Mouse (Mus musculus) hindbrain, embryonic 12.5 days (tissue): ENCODE results near the gene Serp2. TPM values are rescaled to one million over a fixed set of nuclear protein-coding genes. Genes with fewer than 3 reads are reported as not detected.
A peak's percentile ranks its signal among the peaks of the same experiment; 100 is the strongest.

Source experiments
- ATAC-seq: fragments of 200-750 bp; cut with Nextera tagmentation; 2 replicates; pipeline ENCODE4 v1.8.0; 2017; ENCODE audit warnings: moderate TSS enrichment; ENCODE audit not compliant: low FRiP score
- H3K27ac ChIP-seq: fragments of 300-500 bp; sonication (generic); 2 replicates; pipeline ENCODE4 v1.5.1; 2016; ENCODE audit warnings: mild to moderate bottlenecking
- H3K27me3 ChIP-seq: fragments of 300-500 bp; sonication (generic); 2 replicates; pipeline ENCODE4 v1.6.1; 2016; ENCODE audit warnings: mild to moderate bottlenecking
- H3K36me3 ChIP-seq: fragments of 300-500 bp; sonication (generic); 2 replicates; pipeline ENCODE4 v1.6.1; 2016; ENCODE audit warnings: mild to moderate bottlenecking
- H3K4me1 ChIP-seq: fragments of 300-500 bp; sonication (generic); 2 replicates; pipeline ENCODE4 v1.6.1; 2016
- H3K4me2 ChIP-seq: fragments of 300-500 bp; sonication (generic); replicated peaks from 2 replicates; pipeline ENCODE4 v1.6.1; 2016; ENCODE audit warnings: mild to moderate bottlenecking
- H3K4me3 ChIP-seq: fragments of 300-500 bp; sonication (generic); 2 replicates; pipeline ENCODE4 v1.5.1; 2016; ENCODE audit warnings: mild to moderate bottlenecking
- H3K9ac ChIP-seq: fragments of 300-500 bp; sonication (generic); 2 replicates; pipeline ENCODE4 v1.6.1; 2016; ENCODE audit warnings: mild to moderate bottlenecking, moderate library complexity
- H3K9me3 ChIP-seq: fragments of 300-500 bp; sonication (generic); replicated peaks from 2 replicates; pipeline ENCODE4 v1.6.1; 2016; ENCODE audit warnings: mild to moderate bottlenecking
- WGBS: fragments of 180-500 bp; shearing (Covaris S2); methylation state at CpG from one replicate; pipeline ENCODE4 v1.1.7; 2016; 5-methylcytosine and 5-hydroxymethylcytosine counted together
- polyA plus RNA-seq: library from polyadenylated mRNA; unstranded; fragments of >200 nt; fragmentation: Nextera tagmentation; extraction: Ambion mirVana; gene quantifications from 2 replicates; pipeline ENCODE4 v1.2.1, GENCODE M21; 2016

Gene Serp2
- polyA plus RNA-seq, 1 experiment from 2014 or later: 59.0 TPM

- peak overlapping the region; percentile 18 for H3K4me3 ChIP-seq
Observed at GRCm38 (mm10) chr14:76533170-76533815, 23.4 kb downstream of the Serp2 start.

DNA sequence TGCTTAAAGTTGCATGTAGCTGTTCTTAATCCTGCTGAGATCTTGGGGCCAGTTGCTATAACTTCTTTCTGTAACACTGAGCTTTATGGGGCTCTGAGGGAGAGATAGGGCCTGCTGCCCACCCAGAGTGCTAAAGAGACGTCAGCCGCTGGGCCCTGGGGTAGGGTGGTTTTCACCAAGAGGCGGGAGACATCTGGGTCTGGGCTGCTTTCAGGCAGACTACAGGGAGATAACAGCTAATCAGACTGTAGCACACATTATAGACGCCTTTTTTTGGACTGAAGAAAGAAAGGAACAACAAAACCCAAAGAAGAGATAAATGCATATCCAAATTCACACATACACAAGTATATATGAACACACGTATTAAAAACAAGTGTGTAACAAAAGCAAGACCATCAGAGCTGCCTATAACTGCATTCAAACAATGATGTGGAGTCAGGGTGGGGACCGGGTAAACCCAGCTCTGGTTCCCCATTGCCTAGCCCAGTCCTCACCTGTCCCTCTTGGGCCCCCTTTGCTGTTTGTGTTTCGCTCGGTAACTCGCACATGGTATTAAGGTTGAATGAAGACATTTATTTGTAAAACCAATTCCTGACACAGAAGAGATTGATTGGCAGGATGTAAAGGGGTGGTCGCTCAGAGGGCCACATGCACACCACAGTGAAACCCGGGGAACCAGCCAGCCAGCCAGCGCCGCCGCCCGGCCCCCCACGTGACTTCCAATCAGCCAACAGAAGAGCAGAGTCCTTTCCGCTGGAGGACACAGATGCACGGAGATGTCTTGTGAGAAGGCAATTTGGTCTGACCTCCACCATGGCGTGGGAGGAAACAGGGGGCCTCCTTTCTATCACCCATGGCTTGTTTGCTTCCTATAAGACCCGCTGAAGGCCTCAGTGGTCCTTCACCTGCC lies 24.2 kb downstream of the Serp2 start:
- Histone ChIP-seq H3K4me3 (peak overlapping the region; percentile 18), H3K27ac (peak overlapping the region; percentile 91), H3K36me3 (no peaks in the 10 kb centered on the region), H3K4me2 (peak overlapping the region; percentile 53), H3K9ac (peak overlapping the region; percentile 56), H3K4me1 (peaks cover 39% of the 10 kb centered on the region), H3K9me3 (no peaks in the 10 kb centered on the region), H3K27me3 (no peaks in the 10 kb centered on the region)
- ATAC-seq: peak; percentile 93
- WGBS: 29% methylated on average over 20 of the region's 20 CpGs

More at GRCm38 (mm10) chr14:76533170-76533815, 23.4 kb downstream of the Serp2 start:
- H3K27ac ChIP-seq: peak overlapping the region; percentile 91
- H3K9me3 ChIP-seq: no peaks in the 10 kb centered on the region
- H3K4me1 ChIP-seq: peaks cover 31% of the 10 kb centered on the region
- peak overlapping the region; percentile 53 for H3K4me2 ChIP-seq
- ATAC-seq: peak; percentile 68
- H3K27me3 ChIP-seq: no peaks in the 10 kb centered on the region
- H3K36me3 ChIP-seq: no peaks in the 10 kb centered on the region
- 12% methylated on average over 10 of the region's 10 CpGs for WGBS
- H3K9ac ChIP-seq: peak overlapping the region; percentile 56

GRCm38 (mm10) chr14:76531027-76531660 lies 25.5 kb downstream of the Serp2 start:
- WGBS: 94% methylated on average over 7 of the region's 7 CpGs
- no peak overlapping the region for H3K4me2 ChIP-seq
- no peaks in the 10 kb centered on the region for H3K9me3 ChIP-seq
- no peak overlapping the region for H3K4me3 ChIP-seq
- peaks cover 44% of the 10 kb centered on the region for H3K4me1 ChIP-seq
- no peak overlapping the region for H3K9ac ChIP-seq
- no peak overlapping the region for H3K27ac ChIP-seq
- no peak for ATAC-seq
- H3K27me3 ChIP-seq: no peaks in the 10 kb centered on the region
- H3K36me3 ChIP-seq: no peaks in the 10 kb centered on the region

DNA sequence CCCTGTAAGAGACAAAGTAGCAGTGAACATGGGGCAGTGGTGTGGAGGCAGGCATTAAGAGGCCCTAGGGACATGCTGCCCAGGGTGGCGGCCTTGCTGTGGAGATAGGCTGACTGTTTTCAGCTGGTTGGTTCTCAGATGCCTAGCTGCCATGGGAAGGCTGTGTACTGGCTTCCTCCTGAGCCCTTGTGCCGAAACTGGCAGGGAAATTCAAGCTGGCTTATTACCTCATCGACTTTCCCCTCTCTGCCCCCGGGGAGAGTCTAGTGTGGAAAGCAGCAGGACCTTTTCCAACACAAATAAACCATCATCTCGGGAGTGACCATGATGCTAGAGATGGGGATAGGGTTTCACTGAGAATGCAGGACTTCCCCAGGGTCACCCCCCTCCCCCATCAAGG lies 28.0 kb downstream of the Serp2 start:
- Histone ChIP-seq H3K4me3 (no peak overlapping the region), H3K9ac (no peak overlapping the region), H3K4me1 (peaks cover 39% of the 10 kb centered on the region), H3K4me2 (no peak overlapping the region), H3K27ac (peak overlapping the region; percentile 55; the same call in 1 of the 2 replicates), H3K9me3 (no peaks in the 10 kb centered on the region), H3K36me3 (no peaks in the 10 kb centered on the region), H3K27me3 (no peaks in the 10 kb centered on the region)
- ATAC-seq: no peak
- WGBS: 32% methylated on average over 5 of the region's 5 CpGs

- H3K4me3 ChIP-seq: no peak overlapping the region
- 0 out of 2 replicates have a peak overlapping the region, but pooled peaks have one; percentile 27 for H3K9ac ChIP-seq
- H3K9me3 ChIP-seq: no peaks in the 10 kb centered on the region
- H3K27ac ChIP-seq: peak overlapping the region; percentile 55
- ATAC-seq: no peak
- no peak overlapping the region for H3K4me2 ChIP-seq
- H3K27me3 ChIP-seq: no peaks in the 10 kb centered on the region
- 60% methylated on average over 9 of the region's 9 CpGs for WGBS
- H3K4me1 ChIP-seq: peaks cover 31% of the 10 kb centered on the region
- H3K36me3 ChIP-seq: no peaks in the 10 kb centered on the region
Observed at GRCm38 (mm10) chr14:76527758-76528313, 28.9 kb downstream of the Serp2 start.

DNA sequence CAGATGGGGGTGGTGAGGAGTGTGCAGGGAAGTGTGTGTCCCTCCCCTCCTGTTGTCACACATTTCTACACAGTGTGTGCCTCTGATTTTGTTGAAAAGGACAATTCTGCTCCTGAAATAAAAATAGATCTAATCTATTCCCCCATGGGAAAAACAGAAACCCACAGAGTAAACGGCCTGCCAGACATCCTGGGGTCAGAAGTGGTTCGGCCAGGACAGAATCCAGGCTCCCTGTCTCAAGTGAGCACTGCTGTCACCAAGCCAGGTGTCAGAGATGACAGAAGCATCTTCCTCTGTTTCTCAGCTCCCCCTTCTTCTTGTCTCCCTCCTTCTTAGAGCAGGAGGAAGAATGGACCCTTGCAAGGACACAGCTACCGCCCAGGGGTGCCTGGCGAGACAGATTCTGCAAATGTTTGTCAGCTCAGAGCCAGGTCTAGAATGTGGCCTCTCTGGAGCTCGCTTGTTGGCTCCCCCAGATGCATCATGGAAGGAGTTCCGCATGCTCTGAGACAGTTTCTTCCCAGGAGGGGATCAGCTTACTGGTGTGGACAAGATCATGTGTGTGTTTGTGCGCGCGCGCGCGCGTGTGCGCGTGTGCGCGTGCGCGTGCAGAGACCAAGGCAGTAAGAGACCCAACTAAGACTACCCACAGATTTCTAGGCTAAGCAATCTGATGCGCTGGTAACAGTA lies 29.5 kb downstream of the Serp2 start:
- Histone ChIP-seq H3K9ac (no peak overlapping the region), H3K4me2 (no peak overlapping the region), H3K9me3 (no peaks in the 10 kb centered on the region), H3K36me3 (no peaks in the 10 kb centered on the region), H3K27me3 (no peaks in the 10 kb centered on the region), H3K4me1 (peaks cover 27% of the 10 kb centered on the region), H3K27ac (0 out of 2 replicates have a peak overlapping the region, but pooled peaks have one; percentile 55), H3K4me3 (no peak overlapping the region)
- 86% methylated on average over 20 of the region's 20 CpGs for WGBS
- no peak for ATAC-seq

- ATAC-seq: no peak
- peaks cover 27% of the 10 kb centered on the region for H3K4me1 ChIP-seq
- no peak overlapping the region for H3K4me2 ChIP-seq
- H3K27me3 ChIP-seq: no peaks in the 10 kb centered on the region
- H3K9me3 ChIP-seq: no peaks in the 10 kb centered on the region
- whole genome bisulfite sequencing: 86% methylated on average over 6 of the region's 6 CpGs
- H3K4me3 ChIP-seq: no peak overlapping the region
- no peaks in the 10 kb centered on the region for H3K36me3 ChIP-seq
- H3K27ac ChIP-seq: no peak overlapping the region
- no peak overlapping the region for H3K9ac ChIP-seq
Observed at GRCm38 (mm10) chr14:76526467-76526866, 30.2 kb downstream of the Serp2 start.

DNA sequence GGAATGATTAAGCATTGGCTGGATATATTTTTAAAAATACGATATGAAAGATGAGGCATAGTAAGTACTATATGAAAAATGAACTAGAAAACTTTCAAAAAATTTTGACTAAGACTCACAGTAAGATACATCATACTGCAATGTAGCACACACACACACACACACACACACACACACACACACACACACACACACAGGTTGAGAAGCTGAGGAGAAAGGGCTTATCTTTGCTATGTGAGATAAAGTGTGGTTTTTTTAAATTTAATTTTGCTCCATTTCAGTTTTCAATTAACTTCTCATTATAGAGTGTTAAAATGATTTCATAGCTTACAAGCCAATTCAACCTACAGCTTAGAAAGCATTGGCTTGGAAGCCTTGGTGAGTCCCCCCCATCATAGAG lies 33.3 kb downstream of the Serp2 start:
- Histone ChIP-seq H3K9me3 (no peaks in the 10 kb centered on the region), H3K9ac (no peak overlapping the region), H3K4me3 (no peak overlapping the region), H3K36me3 (no peaks in the 10 kb centered on the region), H3K4me1 (peaks cover 19% of the 10 kb centered on the region), H3K4me2 (no peak overlapping the region), H3K27ac (no peak overlapping the region), H3K27me3 (no peaks in the 10 kb centered on the region)
- WGBS: 94% methylated on average over 1 of the region's 1 CpGs
- ATAC-seq: no peak

GRCm38 (mm10) chr14:76521308-76521707 lies 35.4 kb downstream of the Serp2 start:
- Histone ChIP-seq H3K9ac (no peak overlapping the region), H3K4me3 (no peak overlapping the region), H3K4me1 (no peaks in the 10 kb centered on the region), H3K27ac (no peak overlapping the region), H3K27me3 (no peaks in the 10 kb centered on the region), H3K36me3 (no peaks in the 10 kb centered on the region), H3K9me3 (no peaks in the 10 kb centered on the region), H3K4me2 (no peak overlapping the region)
- WGBS: 94% methylated on average over 3 of the region's 3 CpGs
- ATAC-seq: no peak

- no peak overlapping the region for H3K9ac ChIP-seq
Observed at GRCm38 (mm10) chr14:76520606-76521005, 36.1 kb downstream of the Serp2 start.

GRCm38 (mm10) chr14:76518217-76518616 lies 38.5 kb downstream of the Serp2 start:
- H3K36me3 ChIP-seq: no peaks in the 10 kb centered on the region
- ATAC-seq: no peak

More at GRCm38 (mm10) chr14:76520606-76521005, 36.1 kb downstream of the Serp2 start:
- no peaks in the 10 kb centered on the region for H3K9me3 ChIP-seq
- H3K4me3 ChIP-seq: no peak overlapping the region
- H3K4me2 ChIP-seq: no peak overlapping the region
- no peaks in the 10 kb centered on the region for H3K36me3 ChIP-seq
- H3K27me3 ChIP-seq: no peaks in the 10 kb centered on the region
- WGBS: 51% methylated on average over 4 of the region's 4 CpGs
- no peak overlapping the region for H3K27ac ChIP-seq
- no peak for ATAC-seq
- no peaks in the 10 kb centered on the region for H3K4me1 ChIP-seq

More at GRCm38 (mm10) chr14:76518217-76518616, 38.5 kb downstream of the Serp2 start:
- Histone ChIP-seq H3K27me3 (no peaks in the 10 kb centered on the region), H3K9ac (no peak overlapping the region), H3K4me2 (no peak overlapping the region), H3K4me1 (peaks cover 15% of the 10 kb centered on the region), H3K9me3 (no peaks in the 10 kb centered on the region), H3K4me3 (no peak overlapping the region), H3K27ac (no peak overlapping the region)
- 86% methylated on average over 5 of the region's 5 CpGs for WGBS
